Mouse (Mus musculus) heart, adult 9 months (tissue): ENCODE results near the gene B230104I21Rik.

Experiments
- DNase-seq, 2 experiments: peaks; one replicate each; pipeline ENCODE4 v3.0.0; 2022; ENCODE audit warnings: low spot score in 2 of 2

Gene B230104I21Rik

GRCm38 (mm10) chr4:154393196-154394122, 57.5 kb downstream of the B230104I21Rik start:
- DNase-seq: peak; percentile 22 to 59

DNA sequence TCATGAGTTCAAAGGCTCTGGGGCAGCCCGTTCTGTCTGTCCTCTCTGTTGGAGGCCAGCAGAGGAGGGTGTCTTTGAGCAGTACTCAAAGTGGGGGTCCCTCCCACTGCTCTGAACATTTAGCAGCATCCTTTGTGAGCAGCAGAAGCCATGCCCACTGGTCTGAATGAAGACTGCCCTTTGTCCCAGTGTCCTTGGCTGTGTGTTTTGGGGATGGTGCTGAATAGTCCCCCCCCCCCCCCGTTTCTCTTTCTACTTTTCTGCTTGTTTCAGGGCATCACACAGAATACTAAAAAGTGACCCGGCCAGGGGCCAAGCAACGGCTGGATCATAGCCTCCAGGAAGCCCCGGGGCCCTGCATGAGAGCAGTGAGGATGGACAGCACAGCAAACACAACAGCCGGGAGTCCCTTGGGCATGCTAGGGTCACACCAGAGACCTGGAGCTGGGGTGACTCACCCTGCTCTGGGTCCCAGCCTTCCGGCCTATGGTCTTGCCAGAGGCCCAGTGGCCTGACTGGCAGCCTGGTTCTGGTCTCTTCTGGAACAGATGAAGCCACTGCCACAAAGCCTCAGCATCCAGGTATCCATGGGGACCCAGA, 58.3 kb downstream of the B230104I21Rik start:
- DNase-seq: no peak

- DNase-seq: peak in 1 of 2 experiments; percentile 13
These were observed 60.9 kb downstream of the B230104I21Rik start for GRCm38 (mm10) chr4:154396652-154397301.
